Mouse (Mus musculus): Measurements from ENCODE around the gene Ptprq.

The Ptprq gene

GRCm38 (mm10) chr10:107719806-107720205 is at the start of gene Ptprq:
TSS of gene Ptprq (minus strand) at chr10:107720051.
- no peak for DNase-seq

- no peak for DNase-seq
Observed at GRCm38 (mm10) chr10:107759624-107760023, 39.8 kb upstream of the Ptprq start.

- DNase-seq: no peak
Observed at GRCm38 (mm10) chr10:107753471-107753870, 33.6 kb upstream of the Ptprq start.

GRCm38 (mm10) chr10:107752351-107753143 is 32.7 kb upstream of the Ptprq start:
- DNase-seq: peak; percentile 7

- no peak for DNase-seq
Observed at GRCm38 (mm10) chr10:107751944-107752343, 32.1 kb upstream of the Ptprq start.

- peak; percentile 49 for DNase-seq
Observed at GRCm38 (mm10) chr10:107747566-107747965, 27.7 kb upstream of the Ptprq start.

GRCm38 (mm10) chr10:107746717-107747116 is 26.9 kb upstream of the Ptprq start:
- DNase-seq: no peak

- no peak for DNase-seq
Observed at GRCm38 (mm10) chr10:107739815-107740214, 20.0 kb upstream of the Ptprq start.

- no peak for DNase-seq
Observed at GRCm38 (mm10) chr10:107737743-107738142, 17.9 kb upstream of the Ptprq start.

- DNase-seq: no peak
Observed at GRCm38 (mm10) chr10:107735448-107735847, 15.6 kb upstream of the Ptprq start.

- no peak for DNase-seq
Observed at GRCm38 (mm10) chr10:107734327-107734726, 14.5 kb upstream of the Ptprq start.

- DNase-seq: peak; percentile 47
Observed at GRCm38 (mm10) chr10:107725631-107726030, 5.8 kb upstream of the Ptprq start.

- peak; percentile 9 for DNase-seq
Observed at GRCm38 (mm10) chr10:107704443-107704842, 15.4 kb downstream of the Ptprq start.

- DNase-seq: no peak
Observed at GRCm38 (mm10) chr10:107700944-107701343, 18.9 kb downstream of the Ptprq start.

GRCm38 (mm10) chr10:107698716-107699115 is 21.1 kb downstream of the Ptprq start:
- no peak for DNase-seq

- no peak for DNase-seq
Observed at GRCm38 (mm10) chr10:107697177-107697576, 22.7 kb downstream of the Ptprq start.

GRCm38 (mm10) chr10:107687382-107687781 is 32.5 kb downstream of the Ptprq start:
- no peak for DNase-seq

- no peak for DNase-seq
Observed at GRCm38 (mm10) chr10:107675994-107676393, 43.9 kb downstream of the Ptprq start.

GRCm38 (mm10) chr10:107668374-107669094 is 51.3 kb downstream of the Ptprq start:
- no peak for DNase-seq

GRCm38 (mm10) chr10:107662372-107663065 is 57.3 kb downstream of the Ptprq start:
- DNase-seq: peak; percentile 66

- no peak for DNase-seq
Observed at GRCm38 (mm10) chr10:107661970-107662369, 57.9 kb downstream of the Ptprq start.

GRCm38 (mm10) chr10:107659141-107659540 is 60.7 kb downstream of the Ptprq start:
- no peak for DNase-seq

GRCm38 (mm10) chr10:107649687-107650086 is 70.2 kb downstream of the Ptprq start:
- no peak for DNase-seq
